Mouse (Mus musculus): Measurements from ENCODE around the gene Chst5. TPM values are rescaled to one million over a fixed set of nuclear protein-coding genes. Genes with fewer than 3 reads are reported as not detected.

Chst5 gene
- polyA plus RNA-seq, 1 experiment from 2014 or later = 4.3 TPM

DNA sequence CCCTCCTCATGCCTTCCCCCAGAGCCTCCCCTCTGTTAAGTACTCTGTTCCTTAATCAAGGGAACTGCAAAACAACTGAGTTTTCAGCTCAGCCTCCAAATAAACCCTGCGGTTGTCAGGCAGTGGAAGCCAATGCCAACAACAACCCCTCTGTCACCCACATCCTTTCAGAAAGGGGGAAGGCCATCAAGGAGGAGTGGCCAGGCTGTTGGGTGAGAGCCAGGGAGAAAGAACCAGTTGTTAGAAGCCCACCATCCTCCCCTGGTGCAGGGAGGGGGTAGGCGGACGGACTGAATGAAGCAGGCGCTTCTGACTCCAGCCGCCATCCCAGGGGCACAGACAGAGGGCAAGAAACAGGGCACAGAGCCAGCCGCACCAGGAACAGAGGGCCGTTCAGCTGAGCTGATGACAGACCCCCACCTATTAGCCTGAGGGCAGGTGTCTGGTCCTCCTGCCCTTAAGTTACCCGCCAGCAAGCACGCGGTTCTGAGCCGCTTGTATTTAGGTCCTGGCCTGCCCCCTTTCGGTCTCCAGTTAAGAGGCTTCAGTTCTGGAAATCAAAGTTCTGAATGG is 2.7 kb upstream of the Chst5 start:
- H3K36me3 ChIP-seq (ENCODE audit: control insufficient read depth, insufficient read depth, low read length) = no peaks in the 10 kb centered on the region
- ATAC-seq (ENCODE audit: insufficient read depth, low FRiP score, low TSS enrichment) (peak; percentile 36; the same call in 1 of the 2 replicates), DNase-seq (ENCODE audit: low spot score) (no peak)
- H3K9ac ChIP-seq (ENCODE audit: low read length) = no peak overlapping the region
- H3K27me3 ChIP-seq (ENCODE audit: control insufficient read depth, insufficient read depth, low read length) = peaks cover 13% of the 10 kb centered on the region; the same call in 1 of the 2 replicates
- H3K9me3 ChIP-seq (ENCODE audit: control insufficient read depth, low read length) = no peaks in the 10 kb centered on the region
- no peak overlapping the region for H3K4me3 ChIP-seq (ENCODE audit: low read depth, low read length)
- H3K27ac ChIP-seq (ENCODE audit: low read depth, low read length) = no peak overlapping the region
- H3K4me1 ChIP-seq (ENCODE audit: control insufficient read depth, insufficient read depth, low read length) = 0 out of 2 replicates have a peak, but pooled peaks cover 3% of the 10 kb centered on the region
- WGBS = 47% methylated on average over 12 of the region's 12 CpGs
- H3K4me2 ChIP-seq (ENCODE audit: low read depth) = no peak overlapping the region

DNA sequence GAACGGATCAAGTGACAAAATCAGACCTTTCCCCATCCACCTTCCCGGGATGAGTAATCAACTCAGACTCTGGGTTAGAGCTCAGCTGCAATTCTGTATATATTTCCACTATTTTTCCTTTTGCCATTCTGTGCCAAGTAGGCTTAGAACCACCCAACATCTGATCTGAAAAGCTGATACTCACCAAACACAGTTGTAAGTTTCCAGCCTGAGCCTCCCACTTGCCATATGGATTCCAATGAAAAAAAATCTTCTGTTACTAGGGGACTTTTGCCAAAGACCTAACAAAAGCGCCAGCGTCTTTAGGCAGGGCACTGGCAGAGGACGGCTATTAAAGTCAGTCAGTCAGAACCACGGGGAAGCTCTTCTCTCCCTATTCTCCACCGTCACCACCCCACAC is 1.3 kb upstream of the Chst5 start:
- Histone ChIP-seq H3K4me2 (ENCODE audit: low read depth) (no peak overlapping the region), H3K36me3 (ENCODE audit: control insufficient read depth, insufficient read depth, low read length) (no peaks in the 10 kb centered on the region), H3K4me1 (ENCODE audit: control insufficient read depth, insufficient read depth, low read length) (0 out of 2 replicates have a peak, but pooled peaks cover 3% of the 10 kb centered on the region), H3K9me3 (ENCODE audit: control insufficient read depth, low read length) (no peaks in the 10 kb centered on the region), H3K4me3 (ENCODE audit: low read depth, low read length) (no peak overlapping the region), H3K27ac (ENCODE audit: low read depth, low read length) (no peak overlapping the region), H3K27me3 (ENCODE audit: control insufficient read depth, insufficient read depth, low read length) (peaks cover 13% of the 10 kb centered on the region; the same call in 1 of the 2 replicates), H3K9ac (ENCODE audit: low read length) (no peak overlapping the region)
- ATAC-seq (ENCODE audit: insufficient read depth, low FRiP score, low TSS enrichment) = no peak
- no peak for DNase-seq (ENCODE audit: low spot score)
- 46% methylated on average over 7 of the region's 7 CpGs for WGBS

DNA sequence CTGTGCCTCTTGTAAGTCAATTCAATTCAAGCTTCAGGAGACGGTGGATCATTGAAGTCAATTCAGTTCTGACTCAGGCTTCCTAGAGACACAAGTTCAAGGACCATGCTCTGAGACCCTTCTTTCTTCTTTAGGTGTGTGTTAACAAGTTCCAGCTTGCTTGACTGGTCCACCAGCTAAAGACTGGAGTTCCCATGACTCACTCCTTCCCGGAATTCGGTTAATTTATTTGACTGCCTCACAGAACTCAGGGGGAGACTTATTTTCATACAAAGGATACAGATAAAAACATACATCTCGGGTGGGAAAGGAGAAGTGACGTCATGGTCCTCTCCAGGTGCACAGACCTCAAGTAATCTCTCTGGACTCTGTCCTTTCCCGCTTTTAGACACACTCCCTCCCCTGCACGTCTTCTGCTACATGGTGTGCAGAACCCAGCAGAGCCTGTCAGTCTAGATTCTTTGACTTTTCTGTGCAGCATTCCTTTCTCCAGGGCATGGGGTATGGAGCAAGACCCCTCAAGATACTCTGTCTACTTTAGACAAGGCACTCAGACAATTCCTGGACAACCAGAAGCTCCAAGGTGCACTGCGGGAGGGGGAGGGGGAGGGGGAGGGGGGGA is 4.6 kb downstream of the Chst5 start:
- Histone ChIP-seq H3K9me3 (ENCODE audit: control insufficient read depth, low read length) (no peaks in the 10 kb centered on the region), H3K9ac (ENCODE audit: low read length) (no peak overlapping the region), H3K27me3 (ENCODE audit: control insufficient read depth, insufficient read depth, low read length) (peaks cover 12% of the 10 kb centered on the region; the same call in 1 of the 2 replicates), H3K27ac (ENCODE audit: low read depth, low read length) (no peak overlapping the region), H3K4me1 (ENCODE audit: control insufficient read depth, insufficient read depth, low read length) (0 out of 2 replicates have a peak, but pooled peaks cover 3% of the 10 kb centered on the region), H3K36me3 (ENCODE audit: control insufficient read depth, insufficient read depth, low read length) (no peaks in the 10 kb centered on the region), H3K4me3 (ENCODE audit: low read depth, low read length) (no peak overlapping the region), H3K4me2 (ENCODE audit: low read depth) (no peak overlapping the region)
- ATAC-seq (ENCODE audit: insufficient read depth, low FRiP score, low TSS enrichment) (no peak), DNase-seq (ENCODE audit: low spot score) (no peak)
- WGBS = 81% methylated on average over 8 of the region's 8 CpGs

DNA sequence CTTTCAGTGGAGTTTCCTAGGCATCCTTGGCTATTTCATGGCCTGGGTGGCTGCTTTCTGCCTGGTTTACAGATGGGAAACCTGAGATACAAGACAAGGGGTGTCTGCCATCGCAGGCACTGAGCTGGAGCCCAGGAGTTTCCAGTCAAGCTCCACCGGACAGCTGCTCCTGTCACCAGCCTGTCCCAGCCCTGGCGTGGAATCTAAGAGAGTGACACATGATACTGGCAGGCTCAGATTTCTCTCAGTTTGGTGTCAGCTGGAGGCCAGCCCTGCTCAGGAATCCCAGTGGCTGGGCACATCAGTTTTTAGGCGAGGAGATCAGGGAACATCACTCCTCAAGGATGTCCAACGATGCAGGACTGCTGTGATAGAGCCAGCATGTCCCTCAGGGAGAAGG is 8.2 kb downstream of the Chst5 start:
- Histone ChIP-seq H3K4me1 (ENCODE audit: control insufficient read depth, insufficient read depth, low read length) (no peaks in the 10 kb centered on the region), H3K9me3 (ENCODE audit: control insufficient read depth, low read length) (no peaks in the 10 kb centered on the region), H3K27me3 (ENCODE audit: control insufficient read depth, insufficient read depth, low read length) (no peaks in the 10 kb centered on the region), H3K36me3 (ENCODE audit: control insufficient read depth, insufficient read depth, low read length) (no peaks in the 10 kb centered on the region), H3K4me2 (ENCODE audit: low read depth) (no peak overlapping the region), H3K9ac (ENCODE audit: low read length) (no peak overlapping the region), H3K27ac (ENCODE audit: low read depth, low read length) (no peak overlapping the region), H3K4me3 (ENCODE audit: low read depth, low read length) (no peak overlapping the region)
- ATAC-seq (ENCODE audit: insufficient read depth, low FRiP score, low TSS enrichment) (no peak), DNase-seq (ENCODE audit: low spot score) (no peak)
- 40% methylated on average over 5 of the region's 5 CpGs for WGBS

DNA sequence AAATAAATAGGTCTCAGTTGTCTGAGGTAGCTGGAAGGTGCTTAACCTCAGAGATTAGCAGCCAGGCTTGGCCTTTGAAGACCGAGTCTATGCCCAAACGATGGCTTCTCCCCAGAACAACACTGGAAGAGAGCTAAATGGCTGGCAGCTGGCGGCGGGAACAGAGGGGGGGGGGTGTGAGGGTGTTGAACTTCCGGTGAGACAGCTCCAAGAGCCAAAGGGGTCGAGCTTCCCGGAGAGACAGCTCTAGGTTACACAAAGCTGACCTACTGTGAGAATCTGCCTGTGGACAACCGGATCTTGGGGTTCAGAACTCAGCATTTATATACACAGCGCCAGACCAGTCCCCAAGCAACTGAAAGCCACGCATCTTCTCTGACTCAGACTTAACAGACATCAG is 11.7 kb downstream of the Chst5 start:
- H3K27me3 ChIP-seq (ENCODE audit: control insufficient read depth, insufficient read depth, low read length) = no peaks in the 10 kb centered on the region
- ATAC-seq (ENCODE audit: insufficient read depth, low FRiP score, low TSS enrichment) = no peak
- H3K4me1 ChIP-seq (ENCODE audit: control insufficient read depth, insufficient read depth, low read length) = no peaks in the 10 kb centered on the region
- 39% methylated on average over 10 of the region's 10 CpGs for WGBS
- H3K4me3 ChIP-seq (ENCODE audit: low read depth, low read length) = no peak overlapping the region
- no peak for DNase-seq (ENCODE audit: low spot score)
- H3K9ac ChIP-seq (ENCODE audit: low read length) = no peak overlapping the region
- no peak overlapping the region for H3K4me2 ChIP-seq (ENCODE audit: low read depth)
- H3K36me3 ChIP-seq (ENCODE audit: control insufficient read depth, insufficient read depth, low read length) = no peaks in the 10 kb centered on the region
- no peaks in the 10 kb centered on the region for H3K9me3 ChIP-seq (ENCODE audit: control insufficient read depth, low read length)
- H3K27ac ChIP-seq (ENCODE audit: low read depth, low read length) = no peak overlapping the region

DNA sequence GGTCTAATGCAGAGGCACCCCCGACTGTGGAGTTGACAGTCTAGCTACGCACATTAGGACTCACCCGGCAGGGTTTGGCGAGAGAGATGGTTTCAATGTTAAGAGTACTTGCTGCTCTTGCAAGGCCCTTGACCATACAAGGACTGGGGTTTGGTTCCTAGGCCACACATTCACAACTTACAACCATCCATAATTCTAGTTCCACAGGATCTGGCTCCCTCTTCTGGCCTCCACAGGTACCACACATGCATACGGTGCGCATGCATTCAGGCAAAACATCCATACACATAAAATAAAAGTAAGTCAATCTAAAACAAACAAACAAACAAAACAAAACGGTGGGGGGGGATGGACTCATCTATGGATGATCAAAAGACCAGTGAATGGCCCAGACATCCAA is 15.3 kb downstream of the Chst5 start:
- no peak for DNase-seq (ENCODE audit: low spot score)
- WGBS = 88% methylated on average over 7 of the region's 7 CpGs
- no peak for ATAC-seq (ENCODE audit: insufficient read depth, low FRiP score, low TSS enrichment)

DNA sequence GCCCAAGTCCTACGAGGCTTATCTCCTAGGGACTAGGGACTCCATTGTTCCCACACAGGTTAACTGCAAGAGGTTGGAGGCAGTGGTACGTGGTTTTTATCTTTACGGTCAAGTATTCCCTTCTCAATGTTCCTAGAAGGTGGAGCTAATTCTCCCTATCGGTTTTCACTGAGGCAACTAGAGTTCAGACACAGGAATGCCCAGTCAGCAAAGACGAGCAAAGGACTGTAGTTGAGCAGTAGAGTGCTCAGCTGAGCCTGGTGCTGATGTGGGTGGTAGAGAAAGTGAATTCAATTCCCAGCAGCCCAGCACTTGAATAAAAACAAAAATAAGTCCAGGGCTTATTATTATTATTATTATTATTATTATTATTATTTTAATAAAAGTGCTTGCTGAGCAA is 17.6 kb downstream of the Chst5 start:
- H3K27me3 ChIP-seq (ENCODE audit: control insufficient read depth, insufficient read depth, low read length) = peaks cover 35% of the 10 kb centered on the region
- no peaks in the 10 kb centered on the region for H3K9me3 ChIP-seq (ENCODE audit: control insufficient read depth, low read length)
- H3K36me3 ChIP-seq (ENCODE audit: control insufficient read depth, insufficient read depth, low read length) = no peaks in the 10 kb centered on the region
- H3K4me3 ChIP-seq (ENCODE audit: low read depth, low read length) = no peak overlapping the region
- H3K4me2 ChIP-seq (ENCODE audit: low read depth) = no peak overlapping the region
- DNase-seq (ENCODE audit: low spot score) = no peak
- WGBS = 70% methylated on average over 5 of the region's 5 CpGs
- H3K27ac ChIP-seq (ENCODE audit: low read depth, low read length) = no peak overlapping the region
- H3K9ac ChIP-seq (ENCODE audit: low read length) = no peak overlapping the region
- H3K4me1 ChIP-seq (ENCODE audit: control insufficient read depth, insufficient read depth, low read length) = no peaks in the 10 kb centered on the region
- no peak for ATAC-seq (ENCODE audit: insufficient read depth, low FRiP score, low TSS enrichment)

More for the DNA sequence above, 15.3 kb downstream of the Chst5 start:
- no peak overlapping the region for H3K9ac ChIP-seq (ENCODE audit: low read length)
- H3K36me3 ChIP-seq (ENCODE audit: control insufficient read depth, insufficient read depth, low read length) = no peaks in the 10 kb centered on the region
- H3K4me1 ChIP-seq (ENCODE audit: control insufficient read depth, insufficient read depth, low read length) = no peaks in the 10 kb centered on the region
- no peak overlapping the region for H3K27ac ChIP-seq (ENCODE audit: low read depth, low read length)
- H3K4me3 ChIP-seq (ENCODE audit: low read depth, low read length) = no peak overlapping the region
- H3K4me2 ChIP-seq (ENCODE audit: low read depth) = no peak overlapping the region
- no peaks in the 10 kb centered on the region for H3K9me3 ChIP-seq (ENCODE audit: control insufficient read depth, low read length)
- peaks cover 19% of the 10 kb centered on the region for H3K27me3 ChIP-seq (ENCODE audit: control insufficient read depth, insufficient read depth, low read length)

DNA sequence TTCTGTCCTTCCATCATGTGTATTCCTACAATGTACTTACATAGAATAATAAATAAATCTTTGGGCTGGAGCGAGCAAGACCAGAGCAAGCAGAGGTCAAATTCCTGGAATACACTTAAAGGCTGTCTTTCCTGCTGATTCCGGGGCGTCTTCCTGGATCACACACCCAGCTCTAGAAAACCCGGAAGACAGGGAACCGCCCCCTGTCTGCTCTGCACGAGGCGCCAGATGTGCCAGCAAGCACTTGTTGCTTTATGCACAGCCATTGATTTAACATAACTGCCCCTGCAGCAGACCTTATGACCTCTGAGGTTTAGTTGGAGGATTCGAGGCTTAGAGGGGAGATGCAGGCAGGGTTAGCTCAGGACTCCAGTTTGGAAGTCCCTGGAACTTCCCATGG is 18.3 kb downstream of the Chst5 start:
- ATAC-seq (ENCODE audit: insufficient read depth, low FRiP score, low TSS enrichment) = no peak
- Histone ChIP-seq H3K27ac (ENCODE audit: low read depth, low read length) (no peak overlapping the region), H3K27me3 (ENCODE audit: control insufficient read depth, insufficient read depth, low read length) (peaks cover 35% of the 10 kb centered on the region), H3K4me3 (ENCODE audit: low read depth, low read length) (no peak overlapping the region), H3K9me3 (ENCODE audit: control insufficient read depth, low read length) (no peaks in the 10 kb centered on the region), H3K36me3 (ENCODE audit: control insufficient read depth, insufficient read depth, low read length) (no peaks in the 10 kb centered on the region), H3K4me1 (ENCODE audit: control insufficient read depth, insufficient read depth, low read length) (no peaks in the 10 kb centered on the region), H3K9ac (ENCODE audit: low read length) (no peak overlapping the region), H3K4me2 (ENCODE audit: low read depth) (no peak overlapping the region)
- WGBS = 33% methylated on average over 8 of the region's 8 CpGs
- no peak for DNase-seq (ENCODE audit: low spot score)

DNA sequence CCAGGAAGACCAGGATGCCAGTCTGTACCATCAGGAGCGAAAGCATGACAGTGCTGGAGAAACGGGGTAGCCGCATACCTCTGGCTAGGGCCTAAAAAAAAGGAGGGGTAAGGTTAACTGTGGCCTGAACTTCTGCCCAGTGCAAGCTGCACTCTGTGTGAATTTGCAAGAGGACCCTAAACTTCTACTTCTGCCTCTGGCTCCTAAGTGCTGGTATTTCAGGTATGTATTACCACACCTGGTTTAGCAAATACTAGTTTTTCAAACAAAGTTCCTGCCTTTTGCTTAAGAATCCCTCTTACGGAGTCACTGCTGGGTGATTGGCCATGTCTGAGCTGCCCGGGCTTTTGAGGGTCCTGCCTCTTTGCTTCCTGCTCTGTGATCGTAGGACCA is 19.3 kb downstream of the Chst5 start:
- Histone ChIP-seq H3K9ac (ENCODE audit: low read length) (no peak overlapping the region), H3K9me3 (ENCODE audit: control insufficient read depth, low read length) (no peaks in the 10 kb centered on the region), H3K36me3 (ENCODE audit: control insufficient read depth, insufficient read depth, low read length) (no peaks in the 10 kb centered on the region), H3K27me3 (ENCODE audit: control insufficient read depth, insufficient read depth, low read length) (peaks cover 35% of the 10 kb centered on the region), H3K27ac (ENCODE audit: low read depth, low read length) (no peak overlapping the region), H3K4me2 (ENCODE audit: low read depth) (no peak overlapping the region), H3K4me1 (ENCODE audit: control insufficient read depth, insufficient read depth, low read length) (no peaks in the 10 kb centered on the region), H3K4me3 (ENCODE audit: low read depth, low read length) (no peak overlapping the region)
- no peak for DNase-seq (ENCODE audit: low spot score)
- WGBS = 57% methylated on average over 6 of the region's 6 CpGs
- ATAC-seq (ENCODE audit: insufficient read depth, low FRiP score, low TSS enrichment) = no peak

All from neural tube, embryonic 11.5 days (tissue).